In genomic region chr17:38450688-38451087, GRCm38 (mm10) we compare ENCODE assay signal across 47 mouse cellular contexts. TPM values are rescaled to one million over a fixed set of nuclear protein-coding genes. Genes with fewer than 3 reads are reported as not detected.
"Had no signal": no experiment of that assay in that cellular context is flagged by ENCODE, and none has a peak within 500 bp of the region (broad histone marks: within the 10 kb centered on the region; RNA-seq: fewer than 3 reads in every experiment).

No protein-coding gene starts in this region.

- H3K27me3 ChIP-seq: limb, embryonic 12.5 days; limb, embryonic 13.5 days; limb, embryonic 15.5 days; liver, embryonic 12.5 days; liver, embryonic 13.5 days; liver, embryonic 15.5 days; lung, embryonic 15.5 days; megakaryocyte, embryonic 14.5 days; midbrain, embryonic 12.5 days; midbrain, embryonic 13.5 days; midbrain, embryonic 15.5 days; neural tube, embryonic 12.5 days had no signal

- H3K9ac ChIP-seq: limb, embryonic 12.5 days; limb, embryonic 13.5 days; limb, embryonic 15.5 days; liver, embryonic 12.5 days; liver, embryonic 13.5 days; liver, embryonic 14.5 days; liver, embryonic 15.5 days; liver, postnatal 0 days; lung, embryonic 14.5 days; lung, embryonic 15.5 days; midbrain, embryonic 12.5 days; midbrain, embryonic 13.5 days; midbrain, embryonic 15.5 days; neural tube, embryonic 12.5 days had no signal

- H3K27ac ChIP-seq: limb, embryonic 10.5 days; limb, embryonic 12.5 days; limb, embryonic 13.5 days; limb, embryonic 15.5 days; liver, embryonic 12.5 days; liver, embryonic 13.5 days; liver, embryonic 14.5 days; liver, embryonic 15.5 days; lung, embryonic 15.5 days; macrophage; midbrain, embryonic 10.5 days; midbrain, embryonic 12.5 days; midbrain, embryonic 13.5 days; midbrain, embryonic 15.5 days; neural tube, embryonic 12.5 days had no signal

- H3K36me3 ChIP-seq: limb, embryonic 10.5 days; limb, embryonic 12.5 days; limb, embryonic 13.5 days; limb, embryonic 15.5 days; liver, embryonic 12.5 days; liver, embryonic 13.5 days; liver, embryonic 15.5 days; lung, embryonic 15.5 days; midbrain, embryonic 10.5 days; midbrain, embryonic 12.5 days; midbrain, embryonic 13.5 days; midbrain, embryonic 15.5 days; neural tube, embryonic 12.5 days had no signal

- H3K4me1 ChIP-seq: limb, embryonic 10.5 days; limb, embryonic 12.5 days; limb, embryonic 13.5 days; limb, embryonic 15.5 days; liver, embryonic 12.5 days; liver, embryonic 13.5 days; liver, embryonic 15.5 days; lung, embryonic 15.5 days; megakaryocyte, embryonic 14.5 days; midbrain, embryonic 10.5 days; midbrain, embryonic 12.5 days; midbrain, embryonic 13.5 days; midbrain, embryonic 15.5 days; neural tube, embryonic 12.5 days had no signal

- DNase-seq: left cerebral cortex, postnatal 4 days; liver; liver, embryonic 13.5 days; liver, postnatal 0 days; lung, adult 18-20 months; lung, adult 2 months; lung, embryonic 14.5 days; lung, postnatal 10 days; lung, postnatal 14 days; lung, postnatal 36 days; lung, postnatal 4 days; midbrain, embryonic 14.5 days had no signal

- H3K9me3 ChIP-seq: limb, embryonic 10.5 days; limb, embryonic 15.5 days; liver, embryonic 12.5 days; liver, embryonic 13.5 days; liver, embryonic 15.5 days; lung, embryonic 15.5 days had no signal

- H3K4me3 ChIP-seq: limb, embryonic 10.5 days; limb, embryonic 12.5 days; limb, embryonic 13.5 days; limb, embryonic 15.5 days; liver, embryonic 12.5 days; liver, embryonic 13.5 days; liver, embryonic 15.5 days; lung, embryonic 15.5 days; megakaryocyte, embryonic 14.5 days; midbrain, embryonic 10.5 days; midbrain, embryonic 12.5 days; midbrain, embryonic 13.5 days; midbrain, embryonic 15.5 days; myocyte; neural tube, embryonic 12.5 days had no signal

RNA-seq across cellular contexts. Expression of gene Esp36, which starts 30.7 kb away (rescaled TPM):
- total RNA-seq: left cerebral cortex, postnatal 10 days; left cerebral cortex, postnatal 14 days; left cerebral cortex, postnatal 25 days; left cerebral cortex, postnatal 36 days; left cerebral cortex, postnatal 4 days; liver, adult 2 months; megakaryocyte progenitor cell, adult 5-6 weeks; megakaryocyte, adult 5-6 weeks; megakaryocyte-erythroid progenitor cell, adult 5-6 weeks; midbrain, postnatal 0 days; monocyte, adult 5-6 weeks had no signal
- polyA plus RNA-seq: limb, embryonic 10.5 days; limb, embryonic 11.5 days; limb, embryonic 12.5 days; limb, embryonic 13.5 days; limb, embryonic 14.5 days; limb, embryonic 15.5 days; liver, adult 2 months; liver, embryonic 11.5 days; liver, embryonic 12.5 days; liver, embryonic 13.5 days; liver, embryonic 14.5 days; liver, embryonic 15.5 days; liver, embryonic 16.5 days; liver, postnatal 0 days; lung, adult 2 months; lung, embryonic 14.5 days; lung, embryonic 15.5 days; lung, embryonic 16.5 days; lung, postnatal 0 days; macrophage; midbrain, embryonic 10.5 days; midbrain, embryonic 11.5 days; midbrain, embryonic 12.5 days; midbrain, embryonic 13.5 days; midbrain, embryonic 14.5 days; midbrain, embryonic 15.5 days; midbrain, embryonic 16.5 days; midbrain, postnatal 0 days; myocyte; neural tube, embryonic 11.5 days; neural tube, embryonic 12.5 days had no signal
